ENCODE assay signal across 9 mouse cellular contexts in genomic region chr1:131378081-131378913, GRCm38 (mm10).
A peak's percentile ranks its signal among the peaks of the same experiment; 100 is the strongest.
DNase-seq lines count a peak whose midpoint lies in the region; ATAC-seq lines count a peak whose summit lies in the region.
"Had no signal": no experiment of that assay in that cellular context is flagged by ENCODE, and none has a peak within 500 bp of the region (broad histone marks: within the 10 kb centered on the region; RNA-seq: fewer than 3 reads in every experiment).

No protein-coding gene starts in this region.

- H3K4me2 ChIP-seq in kidney, embryonic 15.5 days: no peak overlapping the region
- H3K4me2 ChIP-seq in limb, embryonic 11.5 days (ENCODE audit: low read depth, severe bottlenecking): no peak overlapping the region

- no peak for DNase-seq in kidney, adult 8-10 months
- peak; percentile 19 for DNase-seq in ZHBTc4 (ENCODE audit: low read depth, low spot score)
- peak; percentile 57 for DNase-seq in forelimb bud, embryonic 11.5 days (ENCODE audit: low read depth, low spot score)
- DNase-seq in limb, embryonic 11.5 days (ENCODE audit: low spot score): peak; percentile 28
- no peak for DNase-seq in adrenal gland, postnatal 36 days
- DNase-seq: thymus, postnatal 25 days had no signal

- no peak overlapping the region for H3K9ac ChIP-seq in kidney, embryonic 15.5 days
- no peak overlapping the region for H3K9ac ChIP-seq in limb, embryonic 11.5 days (ENCODE audit: low read length)

- peak; percentile 67; the same call in 1 of the 2 replicates for ATAC-seq in kidney, embryonic 15.5 days (replicated peaks; ENCODE audit: low FRiP score)
- ATAC-seq in limb, embryonic 11.5 days (ENCODE audit: insufficient number of reproducible peaks, low FRiP score, low TSS enrichment, low read depth): peak; percentile 54; the same call in 1 of the 2 replicates
- ATAC-seq in erythroid progenitor cell, adult 5-6 weeks (replicated peaks; ENCODE audit: low FRiP score, poor library complexity, severe bottlenecking): no peak
- ATAC-seq in inflammation-experienced regulatory T-cells, adult 6 months: no peak

- H3K36me3 ChIP-seq in kidney, embryonic 15.5 days: no peaks in the 10 kb centered on the region
- no peaks in the 10 kb centered on the region for H3K36me3 ChIP-seq in limb, embryonic 11.5 days (ENCODE audit: control insufficient read depth, insufficient read depth, low read length)

- H3K9me3 ChIP-seq in kidney, embryonic 15.5 days (replicated peaks): no peaks in the 10 kb centered on the region
- H3K9me3 ChIP-seq in limb, embryonic 11.5 days (ENCODE audit: control insufficient read depth, low read length): no peaks in the 10 kb centered on the region

- H3K27ac ChIP-seq in kidney, embryonic 15.5 days: peak overlapping the region; percentile 74
- no peak overlapping the region for H3K27ac ChIP-seq in limb, embryonic 11.5 days (replicated peaks; ENCODE audit: low read depth, low read length)

- 29% methylated on average over 7 of the region's 7 CpGs for WGBS in kidney, embryonic 15.5 days
- WGBS in limb, embryonic 11.5 days: 31% methylated on average over 7 of the region's 7 CpGs

- peaks cover 27% of the 10 kb centered on the region for H3K4me1 ChIP-seq in kidney, embryonic 15.5 days
- 0 out of 2 replicates have a peak, but pooled peaks cover 5% of the 10 kb centered on the region for H3K4me1 ChIP-seq in limb, embryonic 11.5 days (ENCODE audit: control insufficient read depth, insufficient read depth, low read length)

- H3K27me3 ChIP-seq in kidney, embryonic 15.5 days: no peaks in the 10 kb centered on the region
- H3K27me3 ChIP-seq in limb, embryonic 11.5 days (ENCODE audit: control insufficient read depth, insufficient read depth, low read length): no peaks in the 10 kb centered on the region

- H3K4me3 ChIP-seq in kidney, embryonic 15.5 days (replicated peaks): no peak overlapping the region
- H3K4me3 ChIP-seq in limb, embryonic 11.5 days (ENCODE audit: low read depth, low read length): no peak overlapping the region

Comparison
In these comparisons a context has a peak if more than half of its experiments do, and no peak if none do; other contexts are left out.
1. ATAC-seq: peak in kidney, embryonic 15.5 days (single experiment) and limb, embryonic 11.5 days (single experiment); none in erythroid progenitor cell, adult 5-6 weeks (single experiment) and inflammation-experienced regulatory T-cells, adult 6 months (single experiment).
2. DNase-seq: peak in ZHBTc4 (single experiment), forelimb bud, embryonic 11.5 days (single experiment) and limb, embryonic 11.5 days (single experiment); none in kidney, adult 8-10 months (0 of 2) and adrenal gland, postnatal 36 days (0 of 2).